Mouse (Mus musculus) myocyte (in vitro differentiated cells): ENCODE measurements around the gene Ndufa4l2.

ENCODE experiments used
- E2F4 ChIP-seq: IDR thresholded peaks from one replicate; pipeline ENCODE4 v1.6.1; 2011; ENCODE audit warnings: mild to moderate bottlenecking, control low read depth, moderate library complexity; ENCODE audit not compliant: insufficient read depth
- MAX ChIP-seq: IDR thresholded peaks from one replicate; pipeline ENCODE4 v1.6.1; 2011; ENCODE audit warnings: low read depth, mild to moderate bottlenecking, control low read depth
- POLR2A ChIP-seq: IDR thresholded peaks from one replicate; pipeline ENCODE4 v1.6.1; 2011; ENCODE audit warnings: low read depth, mild to moderate bottlenecking, control low read depth, moderate library complexity; ENCODE audit not compliant: insufficient read length
- POLR2AphosphoS2 ChIP-seq: IDR thresholded peaks from one replicate; pipeline ENCODE4 v1.6.1; 2011; ENCODE audit warnings: low read depth, control low read depth; ENCODE audit not compliant: insufficient read length
- TCF3 ChIP-seq: IDR thresholded peaks from one replicate; pipeline ENCODE4 v1.6.1; 2011; ENCODE audit warnings: low read depth, control low read depth; ENCODE audit not compliant: insufficient read length
- USF1 ChIP-seq: IDR thresholded peaks from one replicate; pipeline ENCODE4 v1.6.1; 2011; ENCODE audit warnings: low read depth, mild to moderate bottlenecking, control low read depth, moderate library complexity

DNA sequence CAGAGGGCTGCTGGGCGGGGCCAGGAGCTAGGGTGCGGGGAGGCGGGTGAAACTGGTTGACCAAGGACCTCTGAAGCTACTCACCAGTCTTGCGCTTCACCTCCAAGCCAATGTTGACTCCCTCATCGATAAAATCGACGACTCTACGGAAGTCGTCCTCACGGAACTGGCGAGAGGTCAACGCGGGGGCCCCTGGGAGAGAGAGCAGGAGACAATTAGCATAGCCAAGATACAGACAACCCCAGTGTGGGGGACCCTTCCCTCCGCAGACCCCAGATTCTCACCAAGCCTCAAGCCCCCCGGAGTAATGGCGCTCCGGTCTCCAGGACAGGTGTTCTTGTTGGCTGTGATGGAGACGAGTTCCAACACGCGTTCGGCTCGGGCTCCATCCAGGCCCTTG is 3.2 kb downstream of the Ndufa4l2 start:
- no peak for TF ChIP-seq MAX
- TF ChIP-seq E2F4 = no peak
- no peak for TF ChIP-seq POLR2A
- no peak for TF ChIP-seq TCF3
- no peak for TF ChIP-seq USF1
- no peak for TF ChIP-seq POLR2AphosphoS2
